Mouse (Mus musculus) ES-CJ7 (cell line): Measurements from ENCODE around the gene AI837181.

Experiments used
- DNase-seq: peaks from one replicate; pipeline ENCODE4 v3.0.0; 2011; ENCODE audit warnings: low read depth, low spot score

AI837181 gene

GRCm38 (mm10) chr19:5445747-5446146, 20.8 kb downstream of the AI837181 start:
- no peak for DNase-seq

GRCm38 (mm10) chr19:5447515-5448353, 22.8 kb downstream of the AI837181 start, which contains the start of gene Fosl1:
Gene Fosl1 (plus strand): TSS chr19:5447547.
- peak; percentile 84 for DNase-seq

GRCm38 (mm10) chr19:5448354-5449150, 23.6 kb downstream of the AI837181 start:
- no peak for DNase-seq

- DNase-seq: no peak
Measured at GRCm38 (mm10) chr19:5449673-5450072, 24.7 kb downstream of the AI837181 start.

- no peak for DNase-seq
Measured at GRCm38 (mm10) chr19:5451766-5452165, 26.8 kb downstream of the AI837181 start.

GRCm38 (mm10) chr19:5455037-5455436, 30.1 kb downstream of the AI837181 start:
- DNase-seq: no peak

GRCm38 (mm10) chr19:5455568-5455967, 30.6 kb downstream of the AI837181 start:
- DNase-seq: no peak

GRCm38 (mm10) chr19:5456241-5456921, 31.4 kb downstream of the AI837181 start:
- DNase-seq: no peak

GRCm38 (mm10) chr19:5456922-5457745, 32.2 kb downstream of the AI837181 start:
- peak; percentile 91 for DNase-seq

- no peak for DNase-seq
Measured at GRCm38 (mm10) chr19:5457746-5458442, 33.0 kb downstream of the AI837181 start, which contains the start of gene Ccdc85b. Gene Ccdc85b (minus strand): TSS chr19:5457894.

- no peak for DNase-seq
Measured at GRCm38 (mm10) chr19:5459019-5459418, 34.1 kb downstream of the AI837181 start.

- no peak for DNase-seq
Measured at GRCm38 (mm10) chr19:5459896-5460295, 35.0 kb downstream of the AI837181 start.

- DNase-seq: peak; percentile 87
Measured at GRCm38 (mm10) chr19:5460465-5460911, 35.5 kb downstream of the AI837181 start, which contains the start of gene Fibp. Gene Fibp (plus strand): TSS chr19:5460615.

- no peak for DNase-seq
Measured at GRCm38 (mm10) chr19:5461411-5461810, 36.5 kb downstream of the AI837181 start.

GRCm38 (mm10) chr19:5463212-5463611, 38.3 kb downstream of the AI837181 start:
- no peak for DNase-seq

GRCm38 (mm10) chr19:5463791-5464562, 39.0 kb downstream of the AI837181 start:
- DNase-seq: peak; percentile 94

- DNase-seq: no peak
Measured at GRCm38 (mm10) chr19:5465037-5465436, 40.1 kb downstream of the AI837181 start.

GRCm38 (mm10) chr19:5466916-5467500, 42.1 kb downstream of the AI837181 start:
- DNase-seq: no peak

- DNase-seq: peak; percentile 61
Measured at GRCm38 (mm10) chr19:5468374-5468773, 43.4 kb downstream of the AI837181 start, which contains the start of gene Ctsw. Gene Ctsw (minus strand): TSS chr19:5468507.
